Mouse (Mus musculus): ENCODE measurements at regions not wholly inside any gene's neighbourhood (a gene's known extent, or its start where the extent isn't known, plus 50 kb on each side); places are given as distances from the start of the nearest gene placed in this dataset.

GRCm38 (mm10) chr5:85467151-85467550 lies 598.2 kb downstream of the Cenpc1 start:
- no peak for DNase-seq (ENCODE audit: low spot score)
